Mouse (Mus musculus) hindbrain, embryonic 16.5 days (tissue): ENCODE results near the gene Acsbg2. TPM values are rescaled to one million over a fixed set of nuclear protein-coding genes. Genes with fewer than 3 reads are reported as not detected.

ENCODE experiments used
- ATAC-seq: fragments of 200-750 bp; cut with Nextera tagmentation; 2 replicates; pipeline ENCODE4 v1.8.0; 2017; ENCODE audit warnings: moderate TSS enrichment, moderate library complexity
- H3K27ac ChIP-seq: fragments of 300-500 bp; sonication (generic); 2 replicates; pipeline ENCODE4 v1.5.1; 2014; ENCODE audit warnings: low read depth, mild to moderate bottlenecking, control low read depth, low read length, moderate library complexity
- H3K27me3 ChIP-seq: fragments of 300-500 bp; sonication (generic); replicated peaks from 2 replicates; pipeline ENCODE4 v1.6.1; 2014; ENCODE audit warnings: low read length; ENCODE audit not compliant: control insufficient read depth, insufficient read depth
- H3K36me3 ChIP-seq: fragments of 300-500 bp; sonication (generic); 2 replicates; pipeline ENCODE4 v1.6.1; 2014; ENCODE audit warnings: mild to moderate bottlenecking, low read length, moderate library complexity, mixed read lengths; ENCODE audit not compliant: control insufficient read depth, insufficient read depth
- H3K4me1 ChIP-seq: fragments of 300-500 bp; sonication (generic); 2 replicates; pipeline ENCODE4 v1.6.1; 2014; ENCODE audit warnings: low read depth, low read length; ENCODE audit not compliant: control insufficient read depth, insufficient read depth
- H3K4me2 ChIP-seq: fragments of 300-500 bp; sonication (generic); 2 replicates; pipeline ENCODE4 v1.6.1; 2014; ENCODE audit warnings: mild to moderate bottlenecking, low read length, control low read depth, moderate library complexity
- H3K4me3 ChIP-seq: fragments of 300-500 bp; sonication (generic); 2 replicates; pipeline ENCODE4 v1.5.1; 2014; ENCODE audit warnings: mild to moderate bottlenecking, low read length, control low read depth, moderate library complexity
- H3K9ac ChIP-seq: fragments of 300-500 bp; sonication (generic); 2 replicates; pipeline ENCODE4 v1.6.1; 2014; ENCODE audit warnings: low read depth, mild to moderate bottlenecking, control low read depth, low read length, moderate library complexity
- H3K9me3 ChIP-seq: fragments of 300-500 bp; sonication (generic); 2 replicates; pipeline ENCODE4 v1.6.1; 2014; ENCODE audit warnings: mild to moderate bottlenecking, low read length, moderate library complexity; ENCODE audit not compliant: control insufficient read depth
- WGBS: fragments of 180-500 bp; shearing (Covaris S2); extraction: QIAGEN DNeasy Blood & Tissue Kit; methylation state at CpG from one replicate; pipeline ENCODE4 v1.1.7; 2014; 5-methylcytosine and 5-hydroxymethylcytosine counted together
- polyA plus RNA-seq: library from polyadenylated mRNA; unstranded; fragments of >200 nt; fragmentation: Nextera tagmentation; extraction: Ambion mirVana; gene quantifications from 2 replicates; pipeline ENCODE4 v1.2.1, GENCODE M21; 2015

The Acsbg2 gene
- polyA plus RNA-seq, 1 experiment from 2014 or later: not detected

DNA sequence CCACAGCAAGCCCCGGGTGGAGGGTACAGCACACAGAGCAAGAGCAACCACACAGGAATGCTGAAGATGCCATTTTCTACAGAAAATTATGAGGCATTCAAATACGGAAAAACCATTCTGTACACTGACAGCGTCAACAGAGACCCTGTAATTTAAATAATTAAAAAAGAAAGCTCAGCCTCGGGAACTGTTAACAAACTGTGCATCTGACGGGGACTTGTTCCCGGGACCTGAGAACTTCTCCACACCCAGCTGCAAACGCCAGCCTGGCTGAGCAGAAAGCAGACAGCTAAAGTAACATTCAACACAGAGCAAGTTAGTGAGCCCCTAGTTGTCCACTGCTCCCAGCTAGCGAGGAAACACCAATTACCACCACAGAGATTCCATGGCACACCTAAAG lies 72.2 kb downstream of the Acsbg2 start:
- Histone ChIP-seq H3K9me3 (no peaks in the 10 kb centered on the region), H3K27ac (no peak overlapping the region), H3K4me1 (no peaks in the 10 kb centered on the region), H3K9ac (no peak overlapping the region), H3K36me3 (no peaks in the 10 kb centered on the region), H3K27me3 (no peaks in the 10 kb centered on the region), H3K4me3 (no peak overlapping the region), H3K4me2 (no peak overlapping the region)
- no peak for ATAC-seq
- 89% methylated on average over 8 of the region's 8 CpGs for WGBS

DNA sequence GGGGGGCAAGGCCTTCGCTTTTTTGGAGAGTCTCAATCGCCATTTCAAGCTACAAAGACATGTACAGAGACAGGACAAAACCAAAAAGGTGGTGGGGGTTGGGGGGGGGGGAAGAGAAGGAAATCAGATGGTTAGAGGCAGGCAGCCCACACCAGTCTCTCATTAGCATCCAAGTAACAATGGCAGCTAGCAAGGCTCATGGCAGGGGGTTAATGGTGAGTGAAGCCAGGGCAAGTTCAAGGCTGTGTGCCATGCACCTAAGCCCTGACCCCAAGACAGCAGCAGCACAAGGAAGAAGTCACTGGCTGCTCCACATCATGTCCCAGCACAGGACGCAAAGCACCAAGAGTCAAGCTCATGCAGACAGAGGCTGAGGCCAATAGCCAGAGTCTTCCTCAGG lies 75.0 kb downstream of the Acsbg2 start:
- H3K27me3 ChIP-seq: no peaks in the 10 kb centered on the region
- H3K4me1 ChIP-seq: no peaks in the 10 kb centered on the region
- no peak overlapping the region for H3K4me2 ChIP-seq
- no peak overlapping the region for H3K27ac ChIP-seq
- H3K9ac ChIP-seq: no peak overlapping the region
- ATAC-seq: no peak
- H3K4me3 ChIP-seq: no peak overlapping the region
- WGBS: 81% methylated on average over 3 of the region's 3 CpGs
- no peaks in the 10 kb centered on the region for H3K9me3 ChIP-seq
- H3K36me3 ChIP-seq: no peaks in the 10 kb centered on the region

DNA sequence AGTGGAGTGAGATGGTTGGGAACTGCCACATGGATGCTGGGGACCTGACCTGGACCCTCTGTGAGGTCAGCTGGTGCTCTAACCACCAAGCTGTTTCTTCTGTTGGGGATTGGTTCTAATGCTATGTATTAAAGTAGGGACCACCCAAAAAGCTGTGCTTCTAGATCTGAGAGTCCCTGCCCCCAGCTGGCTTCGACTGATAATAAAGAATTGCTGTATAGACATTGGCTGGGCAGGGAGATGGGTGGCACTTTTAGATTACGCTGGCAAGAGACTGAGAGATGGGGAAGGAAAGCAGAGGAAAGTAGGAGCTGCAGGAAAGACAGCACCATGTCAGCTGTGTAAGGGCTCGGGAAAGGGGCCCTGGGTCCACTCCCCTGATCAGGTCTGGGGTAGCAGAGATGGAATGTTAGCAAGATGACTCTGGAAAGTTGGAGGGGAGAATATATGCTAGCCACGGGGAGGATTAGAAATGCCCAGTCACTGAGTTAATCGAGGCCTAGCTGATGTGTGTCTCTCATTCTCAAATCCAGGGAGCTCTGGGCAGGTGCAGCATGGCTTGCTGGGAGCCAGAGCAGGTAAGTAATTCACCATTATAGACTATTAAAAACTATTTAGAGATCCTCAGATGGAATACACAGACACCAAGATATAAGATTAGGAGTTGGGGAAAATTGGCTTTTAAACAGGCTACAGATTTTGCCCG lies 80.5 kb downstream of the Acsbg2 start:
- no peaks in the 10 kb centered on the region for H3K9me3 ChIP-seq
- no peaks in the 10 kb centered on the region for H3K27me3 ChIP-seq
- no peak overlapping the region for H3K4me3 ChIP-seq
- H3K36me3 ChIP-seq: no peaks in the 10 kb centered on the region
- no peak overlapping the region for H3K9ac ChIP-seq
- ATAC-seq: no peak
- 72% methylated on average over 6 of the region's 6 CpGs for WGBS
- H3K4me1 ChIP-seq: no peaks in the 10 kb centered on the region
- H3K4me2 ChIP-seq: no peak overlapping the region
- H3K27ac ChIP-seq: no peak overlapping the region

Other genes starting within 250 kb of the Acsbg2 start
- 45.4 and 45.7 TPM in 2 replicates for gene Lonp1, start 247.6 kb downstream of the Acsbg2 start, polyA plus RNA-seq
- 1.6 and 1.7 TPM in 2 replicates for gene Catsperd, start 246.3 kb downstream of the Acsbg2 start, polyA plus RNA-seq
- 100 and 110 TPM in 2 replicates for gene Ranbp3, start 201.2 kb downstream of the Acsbg2 start, polyA plus RNA-seq
- gene Ndufa11, start 156.7 kb downstream of the Acsbg2 start, polyA plus RNA-seq: 565 and 621 TPM in 2 replicates
- 15.1 and 16.6 TPM in 2 replicates for gene Vmac, start 156.4 kb downstream of the Acsbg2 start, polyA plus RNA-seq
- gene Nrtn, start 116.9 kb downstream of the Acsbg2 start, polyA plus RNA-seq: 2.4 and 2.5 TPM in 2 replicates
- 97.3 and 99.9 TPM in 2 replicates for gene Dus3l, start 109.7 kb downstream of the Acsbg2 start, polyA plus RNA-seq
- gene Prr22, start 104.2 kb downstream of the Acsbg2 start, polyA plus RNA-seq: 0.60 and 1.0 TPM in 2 replicates
- 4.9 and 6.5 TPM in 2 replicates for gene Rfx2, start 43.4 kb downstream of the Acsbg2 start, polyA plus RNA-seq
- 0.29 and 0.50 TPM in 2 replicates for gene 1700061G19Rik, start 1.0 kb upstream of the Acsbg2 start, polyA plus RNA-seq
- gene Mllt1, start 61.0 kb upstream of the Acsbg2 start, polyA plus RNA-seq: 58.2 and 82.3 TPM in 2 replicates
- gene Acer1, start 107.7 kb upstream of the Acsbg2 start, polyA plus RNA-seq: not detected in 2 replicates
- gene Clpp, start 115.9 kb upstream of the Acsbg2 start, polyA plus RNA-seq: 162 and 168 TPM in 2 replicates
- gene Alkbh7, start 122.9 kb upstream of the Acsbg2 start, polyA plus RNA-seq: 57.8 and 64.4 TPM in 2 replicates
- gene Pspn, start 125.6 kb upstream of the Acsbg2 start, polyA plus RNA-seq: 0.64 TPM in 1 of 2 replicates, not detected in the other
- gene Gtf2f1, start 136.8 kb upstream of the Acsbg2 start, polyA plus RNA-seq: 60.2 and 68.0 TPM in 2 replicates
- 0.31 and 0.51 TPM in 2 replicates for gene Gm17949, start 137.0 kb upstream of the Acsbg2 start, polyA plus RNA-seq
- gene Khsrp, start 157.1 kb upstream of the Acsbg2 start, polyA plus RNA-seq: 14.4 and 20.1 TPM in 2 replicates
- gene Slc25a41, start 167.2 kb upstream of the Acsbg2 start, polyA plus RNA-seq: not detected in 2 replicates
- 5.1 and 6.3 TPM in 2 replicates for gene Crb3, start 184.7 kb upstream of the Acsbg2 start, polyA plus RNA-seq
- gene Slc25a23, start 185.4 kb upstream of the Acsbg2 start, polyA plus RNA-seq: 43.2 and 44.7 TPM in 2 replicates
- 3.8 and 4.7 TPM in 2 replicates for gene Dennd1c, start 204.1 kb upstream of the Acsbg2 start, polyA plus RNA-seq
- 362 and 407 TPM in 2 replicates for gene Tubb4a, start 213.3 kb upstream of the Acsbg2 start, polyA plus RNA-seq
- 8.7 and 9.3 TPM in 2 replicates for gene Tnfsf9, start 230.9 kb upstream of the Acsbg2 start, polyA plus RNA-seq